Mouse (Mus musculus) heart, postnatal 36 days (tissue): ENCODE results near the gene Mfsd6. TPM values are rescaled to one million over a fixed set of nuclear protein-coding genes. Genes with fewer than 3 reads are reported as not detected.

Source experiments
- DNase-seq, 2 experiments: peaks; one replicate each; pipeline ENCODE4 v3.0.0; 2021 to 2022
- intact Hi-C: fragments of 180-260 bp; cut with DNase I; formaldehyde crosslinking; loops from one replicate; pipeline ENCODE4 v1.15.1; 2025
- total RNA-seq, 2 experiments: library from RNA; stranded (reverse); gene quantifications; 2 replicates each; pipeline ENCODE4 v1.2.3; 2021

Mfsd6 gene
- total RNA-seq, 2 experiments from 2014 or later: 18.8 to 21.6 TPM

GRCm38 (mm10) chr1:52650066-52650465, 77.2 kb downstream of the Mfsd6 start:
- intact Hi-C loops: no loop called here
- DNase-seq: no peak

GRCm38 (mm10) chr1:52648153-52649027, 78.9 kb downstream of the Mfsd6 start:
- peak; percentile 73 to 75 for DNase-seq
- intact Hi-C loops: loop anchor here (1.0 to 10.0 kb wide), 7 partner anchors 34 to 626 kb away; partner anchors contain the start of gene Mfsd6

- intact Hi-C loops: loop anchor here (10.0 kb wide), 1 partner anchor 634 kb away; no protein-coding TSS in a partner anchor
Observed at GRCm38 (mm10) chr1:52640736-52641135, 86.5 kb downstream of the Mfsd6 start.

GRCm38 (mm10) chr1:52640266-52640665, 87.0 kb downstream of the Mfsd6 start:
- intact Hi-C loops: loop anchor here (10.0 kb wide), 1 partner anchor 635 kb away; no protein-coding TSS in a partner anchor
- DNase-seq: no peak

More at GRCm38 (mm10) chr1:52640736-52641135, 86.5 kb downstream of the Mfsd6 start:
- no peak for DNase-seq

- intact Hi-C loops: loop anchor here (10.0 kb wide), 1 partner anchor 494 kb away; no protein-coding TSS in a partner anchor
Observed at GRCm38 (mm10) chr1:52639090-52639489, 88.2 kb downstream of the Mfsd6 start.

GRCm38 (mm10) chr1:52638101-52638500, 89.2 kb downstream of the Mfsd6 start:
- no peak for DNase-seq
- intact Hi-C loops: loop anchor here (10.0 kb wide), 1 partner anchor 493 kb away; no protein-coding TSS in a partner anchor

More at GRCm38 (mm10) chr1:52639090-52639489, 88.2 kb downstream of the Mfsd6 start:
- no peak for DNase-seq

- no peak for DNase-seq
- intact Hi-C loops: loop anchor here (10.0 kb wide), 1 partner anchor 491 kb away; no protein-coding TSS in a partner anchor
Observed at GRCm38 (mm10) chr1:52635932-52636331, 91.3 kb downstream of the Mfsd6 start.

- intact Hi-C loops: loop anchor here (5.0 to 10.0 kb wide), 3 partner anchors 113 to 489 kb away; no protein-coding TSS in a partner anchor
- no peak for DNase-seq
Observed at GRCm38 (mm10) chr1:52634251-52634650, 93.0 kb downstream of the Mfsd6 start.

- DNase-seq: no peak
- intact Hi-C loops: loop anchor here (2.0 to 10.0 kb wide), 4 partner anchors 116 to 487 kb away; partner anchors contain the start of gene Nab1
Observed at GRCm38 (mm10) chr1:52631570-52631969, 95.7 kb downstream of the Mfsd6 start.

GRCm38 (mm10) chr1:52630937-52631299, 96.3 kb downstream of the Mfsd6 start:
- intact Hi-C loops: loop anchor here (1.0 to 10.0 kb wide), 5 partner anchors 116 to 486 kb away; partner anchors contain the start of gene Nab1
- no peak for DNase-seq

- DNase-seq: peak; percentile 94 to 96
- intact Hi-C loops: loop anchor here (1.0 to 10.0 kb wide), 5 partner anchors 117 to 486 kb away; partner anchors contain the start of gene Nab1
Observed at GRCm38 (mm10) chr1:52630248-52630936, 96.9 kb downstream of the Mfsd6 start, which contains the start of gene Nemp2. TSS of gene Nemp2 (plus strand) at chr1:52630703.

- intact Hi-C loops: no loop called here
- DNase-seq: no peak
Observed at GRCm38 (mm10) chr1:52620442-52620841, 106.8 kb downstream of the Mfsd6 start.

- DNase-seq: no peak
- intact Hi-C loops: no loop called here
Observed at GRCm38 (mm10) chr1:52618217-52618616, 109.0 kb downstream of the Mfsd6 start.

- intact Hi-C loops: no loop called here
- DNase-seq: no peak
Observed at GRCm38 (mm10) chr1:52608486-52608885, 118.8 kb downstream of the Mfsd6 start.

- intact Hi-C loops: no loop called here
- DNase-seq: no peak
Observed at GRCm38 (mm10) chr1:52607700-52608099, 119.6 kb downstream of the Mfsd6 start.

Other genes with a start within 250 kb of the Mfsd6 start
- 10 to 100 TPM; 20.2 to 27.4 TPM for gene Nab1, start 226.8 kb downstream of the Mfsd6 start, total RNA-seq
- gene Nemp2, start 96.8 kb downstream of the Mfsd6 start, total RNA-seq: 1 to 10 TPM; 1.2 to 1.3 TPM
- 10 to 100 TPM; 17.4 to 17.7 TPM for gene Inpp1, start 90.2 kb upstream of the Mfsd6 start, total RNA-seq
- 10 to 100 TPM; 77.8 to 88.4 TPM for gene Hibch, start 117.5 kb upstream of the Mfsd6 start, total RNA-seq